Mouse (Mus musculus): ENCODE results near the gene Dync2li1. TPM values are rescaled to one million over a fixed set of nuclear protein-coding genes. Genes with fewer than 3 reads are reported as not detected.
A peak's percentile ranks its signal among the peaks of the same experiment; 100 is the strongest.

The Dync2li1 gene
- polyA plus RNA-seq, 1 experiment from 2014 or later, result 33.3 TPM

- WGBS, result 56% methylated on average over 8 of the region's 8 CpGs
- no peak for ATAC-seq (ENCODE audit: low FRiP score, low read depth)
- H3K9ac ChIP-seq (replicated peaks), result no peak overlapping the region
These were observed 10.0 kb downstream of the Dync2li1 start for GRCm38 (mm10) chr17:84636328-84636727.

GRCm38 (mm10) chr17:84637971-84638370 lies 11.7 kb downstream of the Dync2li1 start:
- Histone ChIP-seq H3K4me3 (no peak overlapping the region), H3K27ac (replicated peaks) (no peak overlapping the region), H3K27me3 (no peaks in the 10 kb centered on the region), H3K4me2 (replicated peaks) (no peak overlapping the region), H3K4me1 (no peaks in the 10 kb centered on the region; the same call in 1 of the 2 replicates), H3K9me3 (no peaks in the 10 kb centered on the region), H3K36me3 (no peaks in the 10 kb centered on the region), H3K9ac (replicated peaks) (no peak overlapping the region)
- no peak for ATAC-seq (ENCODE audit: low FRiP score, low read depth)
- WGBS, result 92% methylated on average over 6 of the region's 6 CpGs

More at GRCm38 (mm10) chr17:84636328-84636727, 10.0 kb downstream of the Dync2li1 start:
- Histone ChIP-seq H3K27me3 (no peaks in the 10 kb centered on the region), H3K9me3 (no peaks in the 10 kb centered on the region), H3K4me2 (replicated peaks) (no peak overlapping the region), H3K4me1 (no peaks in the 10 kb centered on the region; the same call in 1 of the 2 replicates), H3K4me3 (no peak overlapping the region), H3K27ac (replicated peaks) (no peak overlapping the region), H3K36me3 (no peaks in the 10 kb centered on the region)

GRCm38 (mm10) chr17:84639796-84640378 lies 13.6 kb downstream of the Dync2li1 start:
- Histone ChIP-seq H3K4me2 (replicated peaks) (no peak overlapping the region), H3K4me3 (no peak overlapping the region), H3K27me3 (no peaks in the 10 kb centered on the region), H3K9me3 (no peaks in the 10 kb centered on the region), H3K36me3 (no peaks in the 10 kb centered on the region), H3K9ac (replicated peaks) (no peak overlapping the region), H3K27ac (replicated peaks) (no peak overlapping the region), H3K4me1 (peaks cover 5% of the 10 kb centered on the region)
- ATAC-seq (ENCODE audit: low FRiP score, low read depth), result no peak
- 64% methylated on average over 10 of the region's 10 CpGs for WGBS

- Histone ChIP-seq H3K27me3 (no peaks in the 10 kb centered on the region), H3K4me1 (peaks cover 21% of the 10 kb centered on the region), H3K9me3 (no peaks in the 10 kb centered on the region), H3K4me3 (no peak overlapping the region), H3K4me2 (replicated peaks) (no peak overlapping the region), H3K36me3 (no peaks in the 10 kb centered on the region), H3K9ac (replicated peaks) (no peak overlapping the region), H3K27ac (replicated peaks) (no peak overlapping the region)
- no peak for ATAC-seq (ENCODE audit: low FRiP score, low read depth)
- 30% methylated on average over 3 of the region's 3 CpGs for WGBS
These were observed 15.6 kb downstream of the Dync2li1 start for GRCm38 (mm10) chr17:84641893-84642292.

GRCm38 (mm10) chr17:84642324-84642723 lies 16.0 kb downstream of the Dync2li1 start:
- H3K9me3 ChIP-seq, result no peaks in the 10 kb centered on the region
- no peak for ATAC-seq (ENCODE audit: low FRiP score, low read depth)
- no peak overlapping the region for H3K4me3 ChIP-seq
- H3K27me3 ChIP-seq, result no peaks in the 10 kb centered on the region
- no peaks in the 10 kb centered on the region for H3K36me3 ChIP-seq
- H3K9ac ChIP-seq (replicated peaks), result no peak overlapping the region
- no peak overlapping the region for H3K4me2 ChIP-seq (replicated peaks)
- no peak overlapping the region for H3K27ac ChIP-seq (replicated peaks)
- H3K4me1 ChIP-seq, result peaks cover 21% of the 10 kb centered on the region
- WGBS, result 91% methylated on average over 9 of the region's 9 CpGs

- 48% methylated on average over 16 of the region's 16 CpGs for WGBS
- Histone ChIP-seq H3K27ac (replicated peaks) (0 out of 2 replicates have a peak overlapping the region, but pooled peaks have one; percentile 15), H3K36me3 (no peaks in the 10 kb centered on the region), H3K9me3 (no peaks in the 10 kb centered on the region), H3K27me3 (no peaks in the 10 kb centered on the region), H3K9ac (replicated peaks) (no peak overlapping the region), H3K4me2 (replicated peaks) (no peak overlapping the region), H3K4me3 (no peak overlapping the region), H3K4me1 (peaks cover 21% of the 10 kb centered on the region)
- ATAC-seq (ENCODE audit: low FRiP score, low read depth), result 0 out of 2 replicates have a peak, but pooled peaks have one; percentile 30
These were observed 18.2 kb downstream of the Dync2li1 start for GRCm38 (mm10) chr17:84644292-84645050.

- ATAC-seq (ENCODE audit: low FRiP score, low read depth), result no peak
These were observed 18.8 kb downstream of the Dync2li1 start for GRCm38 (mm10) chr17:84645119-84645518.

GRCm38 (mm10) chr17:84645894-84646293 lies 19.6 kb downstream of the Dync2li1 start:
- WGBS, result 42% methylated on average over 3 of the region's 7 CpGs

More at GRCm38 (mm10) chr17:84645119-84645518, 18.8 kb downstream of the Dync2li1 start:
- WGBS, result 26% methylated on average over 9 of the region's 9 CpGs
- no peak overlapping the region for H3K27ac ChIP-seq (replicated peaks)
- H3K9ac ChIP-seq (replicated peaks), result no peak overlapping the region
- no peak overlapping the region for H3K4me2 ChIP-seq (replicated peaks)
- H3K27me3 ChIP-seq, result no peaks in the 10 kb centered on the region
- H3K4me1 ChIP-seq, result peaks cover 21% of the 10 kb centered on the region
- H3K4me3 ChIP-seq, result no peak overlapping the region
- H3K36me3 ChIP-seq, result no peaks in the 10 kb centered on the region
- no peaks in the 10 kb centered on the region for H3K9me3 ChIP-seq

GRCm38 (mm10) chr17:84646477-84646876 lies 20.2 kb downstream of the Dync2li1 start:
- ATAC-seq (ENCODE audit: low FRiP score, low read depth), result no peak
- no peaks in the 10 kb centered on the region for H3K27me3 ChIP-seq
- no peak overlapping the region for H3K4me3 ChIP-seq
- H3K27ac ChIP-seq (replicated peaks), result no peak overlapping the region
- WGBS, result 68% methylated on average over 2 of the region's 2 CpGs
- no peaks in the 10 kb centered on the region for H3K9me3 ChIP-seq
- H3K36me3 ChIP-seq, result no peaks in the 10 kb centered on the region
- H3K4me1 ChIP-seq, result peaks cover 21% of the 10 kb centered on the region
- H3K4me2 ChIP-seq (replicated peaks), result no peak overlapping the region
- H3K9ac ChIP-seq (replicated peaks), result no peak overlapping the region

More at GRCm38 (mm10) chr17:84645894-84646293, 19.6 kb downstream of the Dync2li1 start:
- no peak overlapping the region for H3K4me2 ChIP-seq (replicated peaks)
- no peak overlapping the region for H3K27ac ChIP-seq (replicated peaks)
- no peak overlapping the region for H3K4me3 ChIP-seq
- no peak for ATAC-seq (ENCODE audit: low FRiP score, low read depth)
- H3K9me3 ChIP-seq, result no peaks in the 10 kb centered on the region
- H3K9ac ChIP-seq (replicated peaks), result no peak overlapping the region
- no peaks in the 10 kb centered on the region for H3K27me3 ChIP-seq
- no peaks in the 10 kb centered on the region for H3K36me3 ChIP-seq
- H3K4me1 ChIP-seq, result peaks cover 21% of the 10 kb centered on the region

- Histone ChIP-seq H3K4me1 (peaks cover 21% of the 10 kb centered on the region), H3K36me3 (no peaks in the 10 kb centered on the region), H3K9me3 (no peaks in the 10 kb centered on the region), H3K4me3 (no peak overlapping the region), H3K4me2 (replicated peaks) (no peak overlapping the region), H3K27me3 (no peaks in the 10 kb centered on the region), H3K27ac (replicated peaks) (no peak overlapping the region), H3K9ac (replicated peaks) (no peak overlapping the region)
- 88% methylated on average over 4 of the region's 4 CpGs for WGBS
- ATAC-seq (ENCODE audit: low FRiP score, low read depth), result no peak
These were observed 21.3 kb downstream of the Dync2li1 start for GRCm38 (mm10) chr17:84647630-84648029.

- Histone ChIP-seq H3K27ac (replicated peaks) (no peak overlapping the region), H3K9me3 (no peaks in the 10 kb centered on the region), H3K36me3 (peaks cover 3% of the 10 kb centered on the region; the same call in 1 of the 2 replicates), H3K4me2 (replicated peaks) (no peak overlapping the region), H3K4me1 (peaks cover 10% of the 10 kb centered on the region), H3K27me3 (no peaks in the 10 kb centered on the region), H3K4me3 (no peak overlapping the region), H3K9ac (replicated peaks) (no peak overlapping the region)
- ATAC-seq (ENCODE audit: low FRiP score, low read depth), result no peak
- WGBS, result 94% methylated on average over 9 of the region's 9 CpGs
These were observed 24.2 kb downstream of the Dync2li1 start for GRCm38 (mm10) chr17:84650302-84651017.

- Histone ChIP-seq H3K4me2 (replicated peaks) (no peak overlapping the region), H3K4me1 (peaks cover 15% of the 10 kb centered on the region; the same call in 1 of the 2 replicates), H3K9me3 (no peaks in the 10 kb centered on the region), H3K27me3 (no peaks in the 10 kb centered on the region), H3K9ac (replicated peaks) (no peak overlapping the region), H3K27ac (replicated peaks) (no peak overlapping the region), H3K4me3 (no peak overlapping the region), H3K36me3 (peaks cover 3% of the 10 kb centered on the region; the same call in 1 of the 2 replicates)
- ATAC-seq (ENCODE audit: low FRiP score, low read depth), result no peak
- 89% methylated on average over 9 of the region's 9 CpGs for WGBS
These were observed 27.2 kb downstream of the Dync2li1 start for GRCm38 (mm10) chr17:84653544-84653943.
